Mouse (Mus musculus): ENCODE data around the gene Gm10256.
"Not testable (repeated sequence)": the region's sequence is repeated elsewhere in the genome, so short reads cannot be mapped to it uniquely, and the experiment has no call there.

Gm10256 gene

DNA sequence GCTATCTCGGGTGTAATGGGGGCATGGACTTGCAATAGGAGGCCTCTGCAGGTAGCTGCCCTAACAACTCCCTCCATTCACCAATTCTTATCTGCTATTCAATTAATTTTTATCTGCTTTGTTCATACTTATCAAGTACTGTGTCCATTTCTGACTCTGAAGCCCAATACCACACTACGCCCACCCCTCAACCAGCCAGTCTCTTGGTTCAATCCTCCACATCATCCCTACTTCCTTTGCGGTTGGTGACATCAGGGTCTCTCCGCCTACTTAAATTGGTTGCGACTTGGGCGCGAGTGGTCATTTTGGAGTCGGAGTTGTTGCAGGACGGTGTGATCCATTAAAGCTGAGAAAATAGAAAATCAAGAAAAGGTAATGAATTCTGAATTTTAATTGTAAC lies at the start of gene Gm10256, which contains the start of gene Rbmy:
Gene Gm10256, plus strand, starts transcription at position 320 of the 400 bp plus-strand sequence.
Gene Rbmy, plus strand, starts transcription at position 301 of the 400 bp plus-strand sequence.
- not testable (repeated sequence) for DNase-seq (ENCODE audit: extremely low read depth, low read depth)

- not testable (repeated sequence) for DNase-seq (ENCODE audit: extremely low read depth, low read depth)
Observed at GRCm38 (mm10) chrY:2796105-2796504, 34.4 kb upstream of the Gm10256 start, which contains the start of gene Gm4064. TSS of gene Gm4064 (minus strand) at chrY:2796205.

GRCm38 (mm10) chrY:2900689-2901088 lies 70.2 kb downstream of the Gm10256 start, which contains the start of gene Gm10352:
TSS of gene Gm10352 (plus strand) at chrY:2900989.
- DNase-seq (ENCODE audit: extremely low read depth, low read depth): not testable (repeated sequence)

All from MEL-GATA-1-ER (cell line).